17 mouse cellular contexts compared by ENCODE assay signal in the genomic region with DNA sequence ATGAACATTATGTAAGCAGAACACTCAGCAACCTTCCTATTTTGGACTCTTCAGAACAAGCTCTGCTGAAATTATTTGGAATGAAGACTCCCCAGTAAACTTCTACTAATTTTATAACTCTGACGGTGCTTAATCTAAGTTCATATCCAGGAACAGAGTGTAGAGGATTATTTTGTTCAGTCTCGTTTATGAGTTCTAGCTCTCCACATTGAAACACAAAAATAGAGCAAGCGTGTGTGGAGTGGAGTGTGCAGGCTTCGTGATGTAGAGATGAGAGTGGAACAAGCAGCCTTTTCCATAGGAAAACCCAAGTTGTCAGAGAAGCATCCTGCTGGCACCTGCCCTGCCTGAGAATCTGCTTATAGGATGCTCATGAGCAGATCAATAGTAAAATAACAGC.
"Had no signal": no experiment of that assay in that cellular context is flagged by ENCODE, and none has a peak within 500 bp of the region (broad histone marks: within the 10 kb centered on the region; RNA-seq: fewer than 3 reads in every experiment).

No protein-coding gene starts in this region.

- DNase-seq: left cerebral cortex, postnatal 4 days; liver; liver, embryonic 13.5 days; liver, postnatal 0 days; lung, adult 18-20 months; lung, adult 2 months; lung, embryonic 14.5 days; lung, postnatal 10 days; lung, postnatal 14 days; lung, postnatal 36 days; lung, postnatal 4 days; midbrain, embryonic 14.5 days had no signal

- ATAC-seq: liver, embryonic 12.5 days; liver, postnatal 0 days; lung, postnatal 0 days; midbrain, embryonic 13.5 days; midbrain, embryonic 15.5 days; midbrain, embryonic 16.5 days had no signal
